Mouse (Mus musculus) heart, embryonic 14.5 days (tissue): ENCODE results near the gene Angptl8. TPM values are rescaled to one million over a fixed set of nuclear protein-coding genes. Genes with fewer than 3 reads are reported as not detected.
"Not testable (repeated sequence)": the region's sequence is repeated elsewhere in the genome, so short reads cannot be mapped to it uniquely, and the experiment has no call there.

Source experiments
- ATAC-seq: fragments of 200-750 bp; cut with Nextera tagmentation; 2 replicates; pipeline ENCODE4 v1.8.0; 2017; ENCODE audit warnings: low read depth, moderate TSS enrichment; ENCODE audit not compliant: insufficient number of reproducible peaks, insufficient read depth, low FRiP score
- H3K27ac ChIP-seq, 2 experiments: fragments of 200-500 bp in 1 of 2; fragments of 300-500 bp in 1 of 2; sonication (generic) in 1 of 2; replicated peaks in 1 of 2; 2 replicates each; pipeline ENCODE4 v1.5.1; 2012 to 2014; ENCODE audit warnings: low read depth in 2 of 2, low read length in 2 of 2, control low read depth in 1 of 2, mild to moderate bottlenecking in 1 of 2, mixed read lengths in 1 of 2; ENCODE audit not compliant: control insufficient read depth in 1 of 2, insufficient read depth in 1 of 2
- H3K27me3 ChIP-seq: fragments of 300-500 bp; sonication (generic); 2 replicates; pipeline ENCODE4 v1.6.1; 2014; ENCODE audit warnings: mild to moderate bottlenecking, low read length, control low read depth; ENCODE audit not compliant: control insufficient read depth, insufficient read depth
- H3K36me3 ChIP-seq: fragments of 300-500 bp; sonication (generic); 2 replicates; pipeline ENCODE4 v1.6.1; 2014; ENCODE audit warnings: mild to moderate bottlenecking, control low read depth, low read length, mixed read lengths; ENCODE audit not compliant: control insufficient read depth, insufficient read depth
- H3K4me1 ChIP-seq, 2 experiments: fragments of 200-500 bp in 1 of 2; fragments of 300-500 bp in 1 of 2; sonication (generic) in 1 of 2; 2 replicates each; pipeline ENCODE4 v1.6.1; 2012 to 2014; ENCODE audit warnings: low read length in 2 of 2, control low read depth in 1 of 2, mixed read lengths in 1 of 2; ENCODE audit not compliant: control insufficient read depth in 2 of 2, insufficient read depth in 2 of 2
- H3K4me2 ChIP-seq: fragments of 300-500 bp; sonication (generic); 2 replicates; pipeline ENCODE4 v1.6.1; 2014; ENCODE audit warnings: mild to moderate bottlenecking, low read length
- H3K4me3 ChIP-seq, 2 experiments: fragments of 200-500 bp in 1 of 2; fragments of 300-500 bp in 1 of 2; sonication (generic) in 1 of 2; 2 replicates each; pipeline ENCODE4 v1.5.1; 2012 to 2014; ENCODE audit warnings: low read length in 2 of 2, mild to moderate bottlenecking in 2 of 2, control low read depth in 1 of 2, low read depth in 1 of 2, moderate library complexity in 1 of 2; ENCODE audit not compliant: control insufficient read depth in 1 of 2, insufficient read depth in 1 of 2
- H3K9ac ChIP-seq: fragments of 300-500 bp; sonication (generic); 2 replicates; pipeline ENCODE4 v1.6.1; 2014; ENCODE audit warnings: mild to moderate bottlenecking, low read length
- H3K9me3 ChIP-seq: fragments of 300-500 bp; sonication (generic); 2 replicates; pipeline ENCODE4 v1.6.1; 2016; ENCODE audit warnings: low read length, control low read depth; ENCODE audit not compliant: control insufficient read depth
- WGBS: fragments of 180-500 bp; shearing (Covaris S2); extraction: QIAGEN DNeasy Blood & Tissue Kit; methylation state at CpG from one replicate; pipeline ENCODE4 v1.1.7; 2014; 5-methylcytosine and 5-hydroxymethylcytosine counted together
- microRNA-seq: library from miRNA; unstranded; fragments of <30 nt; microRNA quantifications from one replicate; pipeline ENCODE4, GENCODE M21; 2016
- polyA plus RNA-seq: library from polyadenylated mRNA; unstranded; fragments of >200 nt; fragmentation: Nextera tagmentation; extraction: Ambion mirVana; gene quantifications from 2 replicates; pipeline ENCODE4 v1.2.1, GENCODE M21; 2014

The Angptl8 gene
- polyA plus RNA-seq, 1 experiment from 2014 or later, result 1.4 TPM

GRCm38 (mm10) chr9:21869290-21869689, 34.0 kb downstream of the Angptl8 start:
- H3K4me1 ChIP-seq, H3K36me3 ChIP-seq, H3K27me3 ChIP-seq, H3K4me3 ChIP-seq, H3K4me2 ChIP-seq, H3K27ac ChIP-seq, ATAC-seq, H3K9ac ChIP-seq, H3K9me3 ChIP-seq: not testable (repeated sequence)
- 55% methylated on average over 7 of the region's 7 CpGs for WGBS

GRCm38 (mm10) chr9:21870879-21871524, 35.7 kb downstream of the Angptl8 start:
- Histone ChIP-seq H3K9ac (peak overlapping the region; percentile 13; the same call in 1 of the 2 replicates), H3K4me2 (peak overlapping the region; percentile 44), H3K27ac (no peak overlapping the region), H3K4me3 (0 out of 4 replicates have a peak overlapping the region, but pooled peaks of 1 of the 2 experiments have one; percentile 22), H3K9me3 (no peaks in the 10 kb centered on the region), H3K36me3 (no peaks in the 10 kb centered on the region), H3K4me1 (peaks cover 0 to 3% of the 10 kb centered on the region in 2 experiments; a peak in 1 of 4 replicates), H3K27me3 (no peaks in the 10 kb centered on the region)
- peak; percentile 11; the same call in 1 of the 2 replicates for ATAC-seq
- 13% methylated on average over 20 of the region's 20 CpGs for WGBS

DNA sequence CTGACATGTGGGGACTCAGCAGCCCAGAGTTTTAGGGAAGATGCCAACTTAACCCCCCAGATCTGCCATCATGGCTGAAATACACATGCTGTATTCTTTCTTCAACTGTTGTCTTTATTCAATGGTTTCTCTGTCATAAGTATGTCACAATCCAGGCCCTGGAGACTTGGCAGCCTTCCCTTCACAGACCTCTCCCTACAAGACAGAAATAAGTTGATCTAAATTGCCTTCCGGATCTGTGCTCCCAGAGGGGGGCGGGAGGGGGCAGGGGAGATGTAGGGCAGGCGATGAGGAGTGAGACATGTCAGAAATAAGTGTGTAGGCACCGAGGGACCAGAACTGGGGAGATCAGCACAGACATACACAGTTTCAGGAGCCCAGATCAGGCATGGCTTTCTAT, 36.9 kb downstream of the Angptl8 start:
- H3K9ac ChIP-seq, result no peak overlapping the region
- H3K4me2 ChIP-seq, result no peak overlapping the region
- no peaks in the 10 kb centered on the region for H3K9me3 ChIP-seq
- WGBS, result 46% methylated on average over 4 of the region's 4 CpGs
- H3K36me3 ChIP-seq, result no peaks in the 10 kb centered on the region
- no peaks in the 10 kb centered on the region for H3K4me1 ChIP-seq
- ATAC-seq, result no peak
- no peak overlapping the region for H3K4me3 ChIP-seq
- H3K27ac ChIP-seq, result no peak overlapping the region
- H3K27me3 ChIP-seq, result no peaks in the 10 kb centered on the region

- H3K9ac ChIP-seq, result no peak overlapping the region
- ATAC-seq, result no peak
- WGBS, result 56% methylated on average over 3 of the region's 3 CpGs
These were observed 41.3 kb downstream of the Angptl8 start for GRCm38 (mm10) chr9:21876601-21877000.

More at GRCm38 (mm10) chr9:21876601-21877000, 41.3 kb downstream of the Angptl8 start:
- peaks cover 6% of the 10 kb centered on the region; the same call in 1 of the 2 replicates for H3K9me3 ChIP-seq
- no peak overlapping the region for H3K27ac ChIP-seq
- no peak overlapping the region for H3K4me2 ChIP-seq
- H3K36me3 ChIP-seq, result no peaks in the 10 kb centered on the region
- no peak overlapping the region for H3K4me3 ChIP-seq
- no peaks in the 10 kb centered on the region for H3K4me1 ChIP-seq
- no peaks in the 10 kb centered on the region for H3K27me3 ChIP-seq

Small RNAs within 50 kb of the gene (microRNA-seq; reads per million reads assigned to microRNA genes)
- 13.7 reads per million, percentile 26 among the genes with 10 or more reads in this experiment for gene Mir7083

Other genes with a start within 250 kb of the Angptl8 start
- gene Timm29, start 242.8 kb upstream of the Angptl8 start, polyA plus RNA-seq, result 38.1 and 40.0 TPM in 2 replicates
- gene Yipf2, start 242.7 kb upstream of the Angptl8 start, polyA plus RNA-seq, result 11.5 and 11.7 TPM in 2 replicates
- gene Smarca4, start 219.3 kb upstream of the Angptl8 start, polyA plus RNA-seq, result 51.1 and 52.8 TPM in 2 replicates
- 7.3 and 10.8 TPM in 2 replicates for gene Ldlr, start 112.0 kb upstream of the Angptl8 start, polyA plus RNA-seq
- gene Spc24, start 75.2 kb upstream of the Angptl8 start, polyA plus RNA-seq, result 82.9 and 97.9 TPM in 2 replicates
- 11.1 and 11.6 TPM in 2 replicates for gene Kank2, start 36.8 kb upstream of the Angptl8 start, polyA plus RNA-seq
- 42.4 and 44.5 TPM in 2 replicates for gene Dock6, start 17.1 kb downstream of the Angptl8 start, polyA plus RNA-seq
- 7.8 and 9.0 TPM in 2 replicates for gene Rab3d, start 82.7 kb downstream of the Angptl8 start, polyA plus RNA-seq
- gene Ccdc159, start 92.0 kb downstream of the Angptl8 start, polyA plus RNA-seq, result 2.4 and 3.0 TPM in 2 replicates
- 48.1 and 58.8 TPM in 2 replicates for gene Tmem205, start 92.0 kb downstream of the Angptl8 start, polyA plus RNA-seq
- 2.4 and 4.5 TPM in 2 replicates for gene Plppr2, start 101.5 kb downstream of the Angptl8 start, polyA plus RNA-seq
- 8.3 and 9.8 TPM in 2 replicates for gene Swsap1, start 120.2 kb downstream of the Angptl8 start, polyA plus RNA-seq
- 2.6 and 4.9 TPM in 2 replicates for gene Epor, start 128.0 kb downstream of the Angptl8 start, polyA plus RNA-seq
- 0.66 and 0.97 TPM in 2 replicates for gene Rgl3, start 153.9 kb downstream of the Angptl8 start, polyA plus RNA-seq
- 0.23 TPM in 1 of 2 replicates, not detected in the other for gene Ccdc151, start 167.1 kb downstream of the Angptl8 start, polyA plus RNA-seq
- 56.3 and 56.6 TPM in 2 replicates for gene Prkcsh, start 167.3 kb downstream of the Angptl8 start, polyA plus RNA-seq
- gene Elavl3, start 216.5 kb downstream of the Angptl8 start, polyA plus RNA-seq, result 0.19 and 0.65 TPM in 2 replicates
- not detected in 2 replicates for gene Gm49318, start 235.7 kb downstream of the Angptl8 start, polyA plus RNA-seq
- 6.7 and 7.6 TPM in 2 replicates for gene Zfp653, start 235.9 kb downstream of the Angptl8 start, polyA plus RNA-seq
- 50.5 and 58.1 TPM in 2 replicates for gene Ecsit, start 249.9 kb downstream of the Angptl8 start, polyA plus RNA-seq